Mouse (Mus musculus) megakaryocyte, embryonic 14.5 days (primary cell): Measurements from ENCODE around the gene Sarm1.

Experiments
- FLI1 ChIP-seq: IDR thresholded peaks from 2 replicates; pipeline ENCODE4 v1.6.1; 2012; ENCODE audit warnings: low read length, inconsistent platforms, mixed read lengths
- GATA1 ChIP-seq: IDR thresholded peaks from 3 replicates; pipeline ENCODE4 v1.6.1; 2012; ENCODE audit warnings: mixed read lengths, low read length, inconsistent platforms, borderline replicate concordance

DNA sequence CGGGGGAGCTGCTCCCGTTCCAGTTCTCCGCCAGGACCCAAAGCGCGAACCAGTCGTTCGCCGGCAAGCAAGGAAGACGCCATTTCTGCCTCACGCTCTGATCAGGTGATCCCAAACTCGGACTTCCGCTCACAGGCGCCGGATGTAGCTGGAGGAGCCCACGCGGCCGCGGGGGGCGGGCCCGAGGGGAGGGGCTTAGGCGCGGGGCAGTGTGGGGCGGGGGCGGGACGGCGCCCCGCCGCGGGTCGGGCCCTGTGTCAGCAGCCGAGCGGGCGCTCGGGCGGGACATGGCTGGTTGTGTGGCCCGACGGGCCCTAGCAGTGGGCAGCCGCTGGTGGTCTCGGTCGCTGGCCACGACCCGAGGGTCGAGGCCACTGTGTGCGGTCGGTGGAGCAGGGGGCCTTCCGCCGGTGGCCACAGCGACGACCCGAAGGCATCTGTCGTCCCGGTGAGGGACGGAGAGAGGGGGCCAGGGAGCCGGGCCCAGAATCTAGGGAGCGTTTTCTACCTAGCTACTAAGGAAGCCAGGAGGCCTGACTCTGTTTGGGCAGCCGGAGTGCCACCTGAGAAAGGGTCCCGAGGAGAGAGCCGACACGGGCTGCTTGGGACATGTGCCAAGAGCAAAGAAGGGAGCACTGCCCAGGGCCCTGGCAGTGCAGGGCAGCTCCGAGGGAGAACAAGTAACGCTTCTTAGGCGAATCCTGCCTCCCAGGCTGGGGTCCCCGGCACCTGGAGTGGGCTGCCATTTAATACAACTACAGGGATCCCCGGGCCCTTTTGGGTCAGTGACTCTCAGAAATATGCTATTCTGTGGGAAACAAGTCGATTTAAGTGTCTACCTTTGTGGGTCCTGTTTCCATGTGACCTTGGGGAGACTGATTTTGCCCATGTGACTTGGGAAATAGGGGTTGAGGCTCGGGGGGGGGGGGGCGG is 14.7 kb upstream of the Sarm1 start, which contains the start of the genes Tmem199 and Poldip2:
- TF ChIP-seq GATA1 = no peak
- TF ChIP-seq FLI1 = no peak
